ENCODE assay signal across 37 mouse cellular contexts in the genomic region with DNA sequence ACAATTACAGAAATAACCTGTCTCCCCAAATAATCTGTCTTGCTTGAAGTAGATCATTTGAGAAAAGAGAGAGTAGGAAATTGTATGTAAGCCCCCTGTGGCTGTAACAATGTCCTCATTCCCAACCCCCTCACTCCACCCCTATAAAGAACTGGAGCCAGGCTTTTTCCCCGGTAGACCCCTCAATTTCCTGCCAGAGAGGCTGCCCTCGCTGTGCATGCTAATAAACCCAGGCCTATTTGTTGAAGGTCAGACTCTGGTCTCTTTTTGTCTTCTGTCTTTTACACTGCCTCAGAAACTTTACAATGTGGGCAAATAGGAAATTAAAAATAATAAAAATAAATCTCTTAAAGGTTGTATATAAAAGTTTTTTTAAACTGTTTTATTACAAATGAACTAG. TPM values are rescaled to one million over a fixed set of nuclear protein-coding genes. Genes with fewer than 3 reads are reported as not detected.
"Had no signal": no experiment of that assay in that cellular context is flagged by ENCODE, and none has a peak within 500 bp of the region (broad histone marks: within the 10 kb centered on the region; RNA-seq: fewer than 3 reads in every experiment).

No protein-coding gene starts in this region.

- H3K4me3 ChIP-seq: heart, adult 2 months; heart, embryonic 13.5 days; heart, embryonic 15.5 days; hindbrain, embryonic 12.5 days; kidney, embryonic 15.5 days; layer of hippocampus, adult 2 months; left cerebral cortex, adult 2 months; liver, embryonic 13.5 days; liver, embryonic 15.5 days had no signal

- ATAC-seq: hindbrain, embryonic 16.5 days; intestine, embryonic 16.5 days had no signal

- H3K9ac ChIP-seq: heart, embryonic 13.5 days; heart, embryonic 15.5 days; hindbrain, embryonic 12.5 days; hindbrain, embryonic 14.5 days; kidney, embryonic 15.5 days; liver, embryonic 13.5 days; liver, embryonic 15.5 days had no signal

- H3K9me3 ChIP-seq: heart, embryonic 13.5 days; heart, embryonic 15.5 days; hindbrain, embryonic 12.5 days; kidney, embryonic 15.5 days; liver, embryonic 13.5 days; liver, embryonic 15.5 days had no signal

- H3K4me2 ChIP-seq: heart, embryonic 11.5 days; heart, embryonic 13.5 days; heart, embryonic 15.5 days; hindbrain, embryonic 12.5 days; hindbrain, embryonic 14.5 days; kidney, embryonic 15.5 days; liver, embryonic 11.5 days; liver, embryonic 13.5 days; liver, embryonic 15.5 days had no signal

- H3K27ac ChIP-seq: heart, adult 2 months; heart, embryonic 13.5 days; heart, embryonic 15.5 days; hindbrain, embryonic 12.5 days; hindbrain, embryonic 14.5 days; kidney, embryonic 15.5 days; kidney, postnatal 0 days; layer of hippocampus, adult 2 months; left cerebral cortex, adult 2 months; liver, embryonic 13.5 days; liver, embryonic 15.5 days had no signal

- H3K4me1 ChIP-seq: heart, embryonic 13.5 days; heart, embryonic 15.5 days; kidney, embryonic 15.5 days; liver, embryonic 13.5 days; liver, embryonic 15.5 days had no signal

- DNase-seq: gastrocnemius, postnatal 14 days; gastrocnemius, postnatal 36 days; heart, adult 2 months; heart, postnatal 14 days; heart, postnatal 36 days; kidney, adult 11 months; kidney, adult 2 months; kidney, adult 9 months; kidney, postnatal 14 days; kidney, postnatal 4 days; left cerebral cortex, postnatal 4 days; liver; liver, embryonic 13.5 days had no signal

- H3K27me3 ChIP-seq: heart, embryonic 15.5 days; hindbrain, embryonic 12.5 days; kidney, embryonic 15.5 days; liver, embryonic 13.5 days; liver, embryonic 15.5 days had no signal

- H3K36me3 ChIP-seq: heart, embryonic 13.5 days; heart, embryonic 15.5 days; hindbrain, embryonic 12.5 days; kidney, embryonic 15.5 days; liver, embryonic 13.5 days; liver, embryonic 15.5 days had no signal

RNA-seq across cellular contexts. Expression of gene Hist1h2aa, which starts 12.0 kb away (rescaled TPM):
- total RNA-seq: gastrocnemius, adult 18-20 months; gastrocnemius, adult 8-10 months; gastrocnemius, postnatal 14 days; gastrocnemius, postnatal 36 days; heart, adult 2 months; heart, postnatal 14 days; heart, postnatal 36 days; hematopoietic stem cell, adult 5-6 weeks; layer of hippocampus, adult 2 months; layer of hippocampus, postnatal 10 days; layer of hippocampus, postnatal 25 days; left cerebral cortex, adult 2 months; left cerebral cortex, postnatal 10 days; left cerebral cortex, postnatal 25 days; left cerebral cortex, postnatal 4 days had no signal
- polyA plus RNA-seq: gonadal fat pad, adult 2 months; heart, adult 2 months; heart, embryonic 11.5 days; heart, embryonic 13.5 days; heart, embryonic 15.5 days; heart, postnatal 0 days; hindbrain, embryonic 12.5 days; hindbrain, embryonic 14.5 days; hindbrain, embryonic 16.5 days; intestine, embryonic 14.5 days; intestine, embryonic 16.5 days; kidney, adult 2 months; kidney, embryonic 15.5 days; kidney, postnatal 0 days; limb, embryonic 14.5 days; liver, embryonic 11.5 days; liver, embryonic 13.5 days; liver, embryonic 15.5 days had no signal

RNA-seq across cellular contexts. Expression of gene Hist1h2ba, which starts 12.3 kb away (rescaled TPM):
- total RNA-seq: gastrocnemius, adult 18-20 months; gastrocnemius, adult 8-10 months; gastrocnemius, postnatal 14 days; gastrocnemius, postnatal 36 days; heart, adult 2 months; heart, postnatal 14 days; heart, postnatal 36 days; hematopoietic stem cell, adult 5-6 weeks; layer of hippocampus, adult 2 months; layer of hippocampus, postnatal 10 days; layer of hippocampus, postnatal 25 days; left cerebral cortex, adult 2 months; left cerebral cortex, postnatal 10 days; left cerebral cortex, postnatal 25 days; left cerebral cortex, postnatal 4 days had no signal
- polyA plus RNA-seq: gonadal fat pad, adult 2 months; heart, adult 2 months; heart, embryonic 11.5 days; heart, embryonic 13.5 days; heart, embryonic 15.5 days; heart, postnatal 0 days; hindbrain, embryonic 12.5 days; hindbrain, embryonic 14.5 days; hindbrain, embryonic 16.5 days; intestine, embryonic 14.5 days; intestine, embryonic 16.5 days; kidney, embryonic 15.5 days; kidney, postnatal 0 days; limb, embryonic 14.5 days; liver, embryonic 11.5 days; liver, embryonic 13.5 days; liver, embryonic 15.5 days had no signal

RNA-seq across cellular contexts. Expression of gene Slc17a4, which starts 31.4 kb away (rescaled TPM):
- total RNA-seq: gastrocnemius, adult 8-10 months; gastrocnemius, postnatal 14 days; gastrocnemius, postnatal 36 days; heart, adult 2 months; heart, postnatal 14 days; heart, postnatal 36 days; hematopoietic stem cell, adult 5-6 weeks; layer of hippocampus, adult 2 months; layer of hippocampus, postnatal 10 days; layer of hippocampus, postnatal 25 days; left cerebral cortex, adult 2 months; left cerebral cortex, postnatal 10 days; left cerebral cortex, postnatal 25 days; left cerebral cortex, postnatal 4 days had no signal
- polyA plus RNA-seq: heart, adult 2 months; heart, embryonic 11.5 days; heart, embryonic 13.5 days; heart, embryonic 15.5 days; heart, postnatal 0 days; hindbrain, embryonic 14.5 days; hindbrain, embryonic 16.5 days; limb, embryonic 14.5 days; liver, embryonic 11.5 days had no signal

RNA-seq across cellular contexts. Expression of gene Scgn, which starts 44.8 kb away (rescaled TPM):
- total RNA-seq: gastrocnemius, adult 18-20 months; gastrocnemius, adult 8-10 months; gastrocnemius, postnatal 14 days; gastrocnemius, postnatal 36 days; heart, adult 2 months; heart, postnatal 14 days; heart, postnatal 36 days; hematopoietic stem cell, adult 5-6 weeks had no signal
- polyA plus RNA-seq: gonadal fat pad, adult 2 months; heart, adult 2 months; heart, embryonic 11.5 days; heart, embryonic 13.5 days; heart, embryonic 15.5 days; heart, postnatal 0 days; kidney, adult 2 months; liver, embryonic 11.5 days; liver, embryonic 13.5 days; liver, embryonic 15.5 days had no signal
